Mouse (Mus musculus) embryonic fibroblast, embryonic 13.5 days (primary cell): ENCODE results near the gene E130309D02Rik.

ENCODE experiments used
- CTCF ChIP-seq: IDR thresholded peaks from 2 replicates; pipeline ENCODE4 v1.5.1; 2011; ENCODE audit warnings: mild to moderate bottlenecking, control low read depth, low read length, moderate library complexity, borderline replicate concordance; ENCODE audit not compliant: insufficient read depth
- POLR2A ChIP-seq: IDR thresholded peaks from 2 replicates; pipeline ENCODE4 v1.6.1; 2011; ENCODE audit warnings: low read depth, mild to moderate bottlenecking, control low read depth, low read length, moderate library complexity

DNA sequence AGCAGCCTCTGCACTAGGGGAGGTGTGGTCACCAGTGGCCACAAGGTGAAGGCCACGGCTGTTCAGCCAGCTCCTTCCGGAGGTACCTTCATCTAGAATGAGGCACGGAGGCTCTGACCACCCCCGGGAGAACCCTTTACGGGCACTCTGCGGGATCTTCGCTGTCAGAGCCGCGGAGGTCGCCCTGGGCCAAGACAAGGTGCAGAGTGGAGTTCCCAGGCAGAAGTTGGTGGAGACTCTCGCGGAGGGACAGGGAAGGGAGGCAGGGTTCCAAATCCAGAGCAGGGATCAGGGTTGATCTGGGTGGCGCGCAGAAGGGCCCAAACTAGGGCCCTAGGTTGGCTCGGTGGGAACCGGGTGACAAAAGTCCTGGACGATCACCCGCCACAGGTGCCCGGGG is 22.3 kb downstream of the E130309D02Rik start:
- TF ChIP-seq POLR2A: no peak
- no peak for TF ChIP-seq CTCF
